In genomic region chr7:29370031-29370430, GRCm38 (mm10) we compare ENCODE assay signal across 13 mouse cellular contexts.
DNase-seq lines count a peak whose midpoint lies in the region; ATAC-seq and TF ChIP-seq lines count a peak whose summit lies in the region.
"Had no signal": no experiment of that assay in that cellular context is flagged by ENCODE, and none has a peak within 500 bp of the region (broad histone marks: within the 10 kb centered on the region; RNA-seq: fewer than 3 reads in every experiment).

No protein-coding gene starts in this region.

- 57% methylated on average over 6 of the region's 6 CpGs for WGBS in forebrain, postnatal 0 days
- 54% methylated on average over 6 of the region's 6 CpGs for WGBS in forebrain, embryonic 15.5 days
- 72% methylated on average over 5 of the region's 6 CpGs for WGBS in lung, embryonic 16.5 days

- no peak overlapping the region for H3K27ac ChIP-seq in forebrain, postnatal 0 days (ENCODE audit: low read depth, low read length)
- no peak overlapping the region for H3K27ac ChIP-seq in forebrain, embryonic 15.5 days (replicated peaks)
- H3K27ac ChIP-seq in lung, embryonic 16.5 days (ENCODE audit: low read length) = no peak overlapping the region

- peak; percentile 41 for DNase-seq in forebrain, postnatal 0 days
- no peak for DNase-seq in lung, postnatal 14 days
- DNase-seq in brain, adult 2 months (ENCODE audit: low read depth, low spot score) = peak; percentile 48
- peak; percentile 34 for DNase-seq in retina, postnatal 1 day
- DNase-seq in cerebellum, postnatal 36 days = no peak
- DNase-seq: gastrocnemius, postnatal 10 days; heart, postnatal 10 days; kidney, adult 18-20 months; layer of hippocampus, postnatal 36 days; lung, adult 18-20 months had no signal

- H3K27me3 ChIP-seq in forebrain, postnatal 0 days (ENCODE audit: insufficient read depth, low read length) = no peaks in the 10 kb centered on the region
- no peaks in the 10 kb centered on the region for H3K27me3 ChIP-seq in forebrain, embryonic 15.5 days
- H3K27me3 ChIP-seq in lung, embryonic 16.5 days (ENCODE audit: control insufficient read depth, insufficient read depth, low read depth, low read length) = no peaks in the 10 kb centered on the region

- peaks cover 11% of the 10 kb centered on the region for H3K4me1 ChIP-seq in forebrain, postnatal 0 days (ENCODE audit: insufficient read depth)
- H3K4me1 ChIP-seq in forebrain, embryonic 15.5 days = peaks cover 19% of the 10 kb centered on the region
- no peaks in the 10 kb centered on the region for H3K4me1 ChIP-seq in lung, embryonic 16.5 days (replicated peaks; ENCODE audit: control insufficient read depth, insufficient read depth, low read length)

- no peaks in the 10 kb centered on the region for H3K9me3 ChIP-seq in forebrain, postnatal 0 days (ENCODE audit: low read length)
- no peaks in the 10 kb centered on the region for H3K9me3 ChIP-seq in forebrain, embryonic 15.5 days
- no peaks in the 10 kb centered on the region for H3K9me3 ChIP-seq in lung, embryonic 16.5 days (ENCODE audit: control insufficient read depth, low read length)

- peak; percentile 57 for TF ChIP-seq CTCF in forebrain, postnatal 0 days (IDR thresholded peaks at IDR 0.05; ENCODE audit: low read depth)

- ATAC-seq in forebrain, postnatal 0 days = no peak
- no peak for ATAC-seq in forebrain, embryonic 15.5 days (replicated peaks)
- 0 out of 2 replicates have a peak, but pooled peaks have one; percentile 32 for ATAC-seq in lung, embryonic 16.5 days (ENCODE audit: low read depth)
- no peak for ATAC-seq in inflammation-experienced regulatory T-cells, adult 6 months

- no peak overlapping the region for H3K4me2 ChIP-seq in forebrain, postnatal 0 days (ENCODE audit: low read depth)
- H3K4me2 ChIP-seq in forebrain, embryonic 15.5 days (replicated peaks) = no peak overlapping the region
- H3K4me2 ChIP-seq in lung, embryonic 16.5 days (ENCODE audit: low read depth, low read length) = no peak overlapping the region

- H3K4me3 ChIP-seq in forebrain, postnatal 0 days (ENCODE audit: low read depth, low read length) = no peak overlapping the region
- H3K4me3 ChIP-seq in forebrain, embryonic 15.5 days = no peak overlapping the region
- no peak overlapping the region for H3K4me3 ChIP-seq in lung, embryonic 16.5 days (ENCODE audit: low read length)

- H3K9ac ChIP-seq in forebrain, postnatal 0 days = no peak overlapping the region
- no peak overlapping the region for H3K9ac ChIP-seq in forebrain, embryonic 15.5 days (replicated peaks)
- no peak overlapping the region for H3K9ac ChIP-seq in lung, embryonic 16.5 days (ENCODE audit: low read length)

- peaks cover 13% of the 10 kb centered on the region for H3K36me3 ChIP-seq in forebrain, postnatal 0 days (ENCODE audit: insufficient read depth)
- no peaks in the 10 kb centered on the region for H3K36me3 ChIP-seq in forebrain, embryonic 15.5 days
- H3K36me3 ChIP-seq in lung, embryonic 16.5 days (ENCODE audit: control insufficient read depth, insufficient read depth, low read length) = peaks cover 7% of the 10 kb centered on the region; the same call in 1 of the 2 replicates

Comparison
In these comparisons a context has a peak if more than half of its experiments do, and no peak if none do; other contexts are left out.
1. DNase-seq: peak in forebrain, postnatal 0 days (single experiment), brain, adult 2 months (single experiment) and retina, postnatal 1 day (single experiment); none in lung, postnatal 14 days (single experiment) and cerebellum, postnatal 36 days (0 of 2).